Mouse (Mus musculus) G1E (cell line): Measurements from ENCODE around the gene Srrt. TPM values are rescaled to one million over a fixed set of nuclear protein-coding genes. Genes with fewer than 3 reads are reported as not detected.
A peak's percentile ranks its signal among the peaks of the same experiment; 100 is the strongest.

Experiments
- ATAC-seq: 2 replicates; pipeline ENCODE4 v1.8.0; 2016; ENCODE audit warnings: mild to moderate bottlenecking; ENCODE audit not compliant: insufficient number of reproducible peaks, poor library complexity, low FRiP score, severe bottlenecking; ENCODE audit errors: extremely low read depth
- DNase-seq: peaks from one replicate; pipeline ENCODE4 v3.0.0; 2012; ENCODE audit warnings: low spot score
- H3K27me3 ChIP-seq: 2 replicates; pipeline ENCODE4 v1.6.1; 2012; ENCODE audit warnings: mild to moderate bottlenecking, low read length, inconsistent platforms; ENCODE audit not compliant: insufficient read depth
- H3K36me3 ChIP-seq: replicated peaks from 2 replicates; pipeline ENCODE3; 2012; ENCODE audit warnings: mild to moderate bottlenecking, inconsistent platforms
- H3K4me1 ChIP-seq: 2 replicates; pipeline ENCODE4 v1.6.1; 2012; ENCODE audit warnings: low read depth, low read length, inconsistent platforms, mixed read lengths; ENCODE audit not compliant: insufficient read depth
- H3K4me3 ChIP-seq: 2 replicates; pipeline ENCODE4 v1.5.1; 2012; ENCODE audit warnings: low read depth, mild to moderate bottlenecking, inconsistent platforms, low read length, moderate library complexity, mixed read lengths
- H3K9me3 ChIP-seq: replicated peaks from 2 replicates; pipeline ENCODE4 v1.6.1; 2012; ENCODE audit warnings: inconsistent platforms
- CTCF ChIP-seq: IDR thresholded peaks from 2 replicates; pipeline ENCODE4 v1.5.1; 2012; ENCODE audit warnings: low read depth, low read length, inconsistent platforms, mixed read lengths
- GATA1 ChIP-seq: IDR thresholded peaks from 2 replicates; pipeline ENCODE4 v1.6.1; 2012; ENCODE audit warnings: borderline replicate concordance, low read length, inconsistent platforms, mixed read lengths
- GATA2 ChIP-seq: IDR thresholded peaks from 2 replicates; pipeline ENCODE4 v1.6.1; 2012; ENCODE audit warnings: low read depth, low read length, inconsistent platforms, borderline replicate concordance
- POLR2AphosphoS5 ChIP-seq: IDR thresholded peaks from 2 replicates; pipeline ENCODE4 v1.6.1; 2012; ENCODE audit warnings: low read depth, low read length, inconsistent platforms; ENCODE audit not compliant: insufficient replicate concordance
- TAL1 ChIP-seq: conservative IDR thresholded peaks from 2 replicates; pipeline ENCODE4 v1.6.1; 2012; ENCODE audit warnings: low read depth, low read length, inconsistent platforms, mixed read lengths
- polyA plus RNA-seq: library from polyadenylated mRNA; stranded (reverse); fragments of >175 nt; gene quantifications from 2 replicates; pipeline ENCODE4 v1.2.3, GENCODE M21; 2012
- total RNA-seq, 2 experiments: library from RNA; stranded (forward) in 1 of 2; stranded (reverse) in 1 of 2; fragments of 200-1000 nt in 1 of 2; fragments of >200 nt in 1 of 2; fragmentation: Nextera tagmentation in 1 of 2; gene quantifications; 2 replicates each; pipeline ENCODE4 v1.2.3; 2014 to 2017

Srrt gene
- total and polyA plus RNA-seq, 3 experiments, result 189 to 331 (median 243) TPM

DNA sequence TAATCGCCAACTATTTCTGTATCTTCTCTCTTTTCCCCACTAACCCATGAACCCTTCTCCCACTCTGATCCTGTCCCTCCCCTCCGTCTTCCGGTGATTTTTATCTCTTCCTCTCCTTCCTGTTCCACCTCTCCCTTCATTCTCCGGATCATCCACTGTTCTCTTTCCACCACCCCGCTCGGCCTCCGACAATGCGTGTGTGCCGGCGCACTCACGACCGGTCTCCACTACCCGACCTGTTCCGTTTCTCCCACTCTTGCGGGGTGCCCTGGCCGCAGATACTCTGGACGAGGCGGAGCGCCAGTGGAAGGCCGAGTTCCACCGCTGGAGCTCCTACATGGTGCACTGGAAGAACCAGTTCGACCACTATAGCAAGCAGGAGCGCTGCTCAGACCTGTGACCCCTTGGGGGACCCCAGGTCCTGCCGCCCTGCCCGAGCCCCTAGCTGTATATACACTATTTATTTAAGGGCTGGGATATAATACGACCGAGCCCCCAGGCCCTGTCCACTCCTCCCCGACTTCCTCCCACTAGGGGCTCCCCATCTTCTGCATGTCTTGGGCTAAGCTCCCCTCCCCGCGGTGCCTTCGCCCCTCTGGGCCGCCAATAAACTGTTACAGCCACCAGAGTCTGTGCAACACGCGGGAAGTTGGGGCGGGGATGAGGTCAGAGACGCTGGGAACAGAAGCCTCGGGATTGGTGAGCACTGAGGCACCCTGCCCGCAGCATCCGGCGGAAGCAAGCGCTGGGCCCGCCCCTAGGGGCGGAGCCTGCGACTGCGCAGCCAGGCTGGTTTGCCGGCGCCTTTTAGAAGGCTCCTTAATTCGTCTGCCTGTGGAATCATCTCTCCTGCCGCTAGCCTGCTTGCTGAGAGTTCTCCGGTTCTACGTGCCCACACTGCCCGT is 13.4 kb downstream of the Srrt start, which contains the start of gene Ufsp1:
TSS of gene Ufsp1 (plus strand) at position 791 of the 905 bp plus-strand sequence.
- Histone ChIP-seq H3K36me3 (peaks cover 63% of the 10 kb centered on the region), H3K4me3 (peak within 1 kb of the TSS; percentile 82), H3K9me3 (no peaks in the 10 kb centered on the region), H3K4me1 (peaks cover 93% of the 10 kb centered on the region), H3K27me3 (no peaks in the 10 kb centered on the region)
- DNase-seq, result peak; percentile 95
- ATAC-seq, result peak; percentile 73
- TF ChIP-seq POLR2AphosphoS5 (peak; percentile 27; the same call in 1 of the 2 replicates), CTCF (no peak)

GRCm38 (mm10) chr5:137293282-137293681 is 14.2 kb downstream of the Srrt start:
- peak; percentile 82 for DNase-seq
- Histone ChIP-seq H3K9me3 (no peaks in the 10 kb centered on the region), H3K4me1 (peaks cover 95% of the 10 kb centered on the region), H3K27me3 (no peaks in the 10 kb centered on the region), H3K36me3 (peaks cover 55% of the 10 kb centered on the region), H3K4me3 (peak overlapping the region; percentile 82)
- TF ChIP-seq TAL1 (no peak), POLR2AphosphoS5 (no peak), GATA2 (no peak), CTCF (no peak), GATA1 (no peak)
- no peak for ATAC-seq

- no peak for DNase-seq
- Histone ChIP-seq H3K36me3 (peaks cover 37% of the 10 kb centered on the region), H3K9me3 (no peaks in the 10 kb centered on the region), H3K27me3 (peaks cover 12% of the 10 kb centered on the region), H3K4me3 (peak overlapping the region; percentile 78), H3K4me1 (peaks cover 93% of the 10 kb centered on the region)
- TF ChIP-seq CTCF (no peak), GATA2 (no peak), TAL1 (no peak), POLR2AphosphoS5 (no peak), GATA1 (no peak)
- no peak for ATAC-seq
These were observed 16.0 kb downstream of the Srrt start for GRCm38 (mm10) chr5:137291381-137291926.

- TF ChIP-seq CTCF, result peak; percentile 59
- TF ChIP-seq TAL1, result no peak
- TF ChIP-seq GATA1, result no peak
- Histone ChIP-seq H3K4me3 (peak overlapping the region; percentile 78), H3K9me3 (no peaks in the 10 kb centered on the region), H3K36me3 (peaks cover 29% of the 10 kb centered on the region), H3K4me1 (peaks cover 93% of the 10 kb centered on the region), H3K27me3 (peaks cover 15% of the 10 kb centered on the region)
- peak; percentile 79 for DNase-seq
- 0 out of 2 replicates have a peak, but pooled peaks have one; percentile 4 for ATAC-seq
These were observed 16.8 kb downstream of the Srrt start for GRCm38 (mm10) chr5:137290677-137291076.

DNA sequence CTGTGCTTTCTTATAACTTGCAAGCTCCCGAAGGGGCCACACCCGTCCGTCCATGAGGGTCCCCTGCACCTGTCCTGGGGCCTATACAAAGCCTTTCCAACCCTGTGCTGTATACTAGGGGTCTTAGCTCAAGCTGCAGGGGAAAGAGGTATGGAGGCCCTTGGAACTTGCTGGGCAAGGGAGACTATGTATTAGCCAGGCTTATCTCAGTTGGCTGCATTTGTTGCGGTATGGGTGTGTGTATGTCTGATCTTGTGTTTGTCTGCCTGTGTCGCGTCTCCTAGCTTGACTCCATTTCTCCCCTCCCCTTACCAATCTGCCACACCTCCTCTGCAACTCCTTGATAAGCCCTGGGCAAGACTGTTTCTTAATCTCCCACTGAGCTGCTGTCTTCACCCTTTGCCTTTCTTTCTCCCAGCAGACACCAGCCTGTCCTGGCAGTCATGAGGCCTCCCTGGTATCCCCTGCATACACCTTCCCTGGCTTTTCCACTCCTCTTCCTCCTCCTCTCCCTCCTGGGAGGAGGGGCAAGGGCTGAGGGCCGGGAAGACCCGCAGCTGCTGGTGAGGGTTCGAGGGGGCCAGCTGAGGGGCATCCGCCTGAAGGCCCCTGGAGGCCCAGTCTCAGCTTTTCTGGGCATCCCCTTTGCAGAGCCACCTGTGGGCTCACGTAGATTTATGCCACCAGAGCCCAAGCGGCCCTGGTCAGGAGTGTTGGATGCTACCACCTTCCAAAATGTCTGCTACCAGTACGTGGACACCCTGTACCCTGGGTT is 17.7 kb downstream of the Srrt start:
- peak; percentile 67 for ATAC-seq
- Histone ChIP-seq H3K4me1 (peaks cover 84% of the 10 kb centered on the region), H3K9me3 (no peaks in the 10 kb centered on the region), H3K4me3 (peak overlapping the region; percentile 78), H3K27me3 (peaks cover 15% of the 10 kb centered on the region), H3K36me3 (peaks cover 20% of the 10 kb centered on the region)
- DNase-seq, result peak; percentile 85
- TF ChIP-seq POLR2AphosphoS5, result no peak
- TF ChIP-seq GATA2, result peak; percentile 49; the same call in 1 of the 2 replicates
- no peak for TF ChIP-seq GATA1
- no peak for TF ChIP-seq CTCF
- TF ChIP-seq TAL1, result peak; percentile 99

GRCm38 (mm10) chr5:137288999-137289470 is 18.4 kb downstream of the Srrt start:
- peaks cover 78% of the 10 kb centered on the region for H3K4me1 ChIP-seq

More at GRCm38 (mm10) chr5:137288999-137289470, 18.4 kb downstream of the Srrt start:
- DNase-seq (peak; percentile 78), ATAC-seq (no peak)
- Histone ChIP-seq H3K4me3 (peak overlapping the region; percentile 78), H3K36me3 (peaks cover 17% of the 10 kb centered on the region), H3K27me3 (peaks cover 15% of the 10 kb centered on the region), H3K9me3 (no peaks in the 10 kb centered on the region)
- no peak for TF ChIP-seq TAL1
- no peak for TF ChIP-seq GATA2
- no peak for TF ChIP-seq GATA1
- TF ChIP-seq CTCF, result no peak
- TF ChIP-seq POLR2AphosphoS5, result no peak
